Mouse (Mus musculus): ENCODE data around the gene Selplg.
A peak's percentile ranks its signal among the peaks of the same experiment; 100 is the strongest.
"Not testable (repeated sequence)": the region's sequence is repeated elsewhere in the genome, so short reads cannot be mapped to it uniquely, and the experiment has no call there.

Selplg gene

DNA sequence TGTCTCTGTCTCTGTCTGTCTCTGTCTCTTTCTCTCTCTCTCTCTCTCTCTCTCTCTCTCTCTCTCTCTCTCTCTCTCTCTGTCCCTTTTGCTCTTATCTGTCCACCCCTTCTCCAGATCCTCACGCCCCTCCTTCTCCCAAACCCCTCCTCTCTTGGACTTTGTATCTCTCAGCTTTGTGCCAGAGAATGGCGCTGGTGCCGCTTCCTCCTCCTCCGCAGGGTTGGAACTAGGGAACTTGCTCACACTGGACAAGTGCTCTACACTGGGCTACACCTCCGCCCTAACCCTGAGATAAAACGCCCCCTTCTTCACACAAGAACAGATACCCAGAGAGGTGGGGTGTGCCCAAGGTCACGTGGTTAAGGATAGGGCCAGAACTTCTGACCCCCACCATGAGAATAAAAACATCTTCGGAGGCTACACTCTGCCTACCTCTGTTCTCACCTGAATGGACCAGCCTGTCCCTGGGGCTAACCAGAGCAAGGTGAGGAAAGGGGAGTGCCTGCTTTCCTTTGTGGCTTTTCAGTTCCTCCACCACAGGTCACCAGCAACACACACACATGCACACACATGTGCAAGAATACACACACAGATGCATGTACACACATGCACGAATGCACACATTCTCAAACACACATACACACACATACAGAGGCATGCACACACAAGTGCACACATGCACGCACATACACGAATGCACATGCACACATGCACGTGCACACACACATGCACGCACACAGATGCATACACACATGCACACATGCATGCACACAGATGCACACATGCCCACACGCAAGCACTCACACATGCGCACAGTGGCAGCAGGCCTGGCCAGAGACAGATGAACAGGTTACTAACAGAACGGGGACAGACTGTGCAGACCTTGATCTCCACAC lies 41.0 kb downstream of the Selplg start:
- DNase-seq (ENCODE audit: extremely low spot score), result no peak

DNA sequence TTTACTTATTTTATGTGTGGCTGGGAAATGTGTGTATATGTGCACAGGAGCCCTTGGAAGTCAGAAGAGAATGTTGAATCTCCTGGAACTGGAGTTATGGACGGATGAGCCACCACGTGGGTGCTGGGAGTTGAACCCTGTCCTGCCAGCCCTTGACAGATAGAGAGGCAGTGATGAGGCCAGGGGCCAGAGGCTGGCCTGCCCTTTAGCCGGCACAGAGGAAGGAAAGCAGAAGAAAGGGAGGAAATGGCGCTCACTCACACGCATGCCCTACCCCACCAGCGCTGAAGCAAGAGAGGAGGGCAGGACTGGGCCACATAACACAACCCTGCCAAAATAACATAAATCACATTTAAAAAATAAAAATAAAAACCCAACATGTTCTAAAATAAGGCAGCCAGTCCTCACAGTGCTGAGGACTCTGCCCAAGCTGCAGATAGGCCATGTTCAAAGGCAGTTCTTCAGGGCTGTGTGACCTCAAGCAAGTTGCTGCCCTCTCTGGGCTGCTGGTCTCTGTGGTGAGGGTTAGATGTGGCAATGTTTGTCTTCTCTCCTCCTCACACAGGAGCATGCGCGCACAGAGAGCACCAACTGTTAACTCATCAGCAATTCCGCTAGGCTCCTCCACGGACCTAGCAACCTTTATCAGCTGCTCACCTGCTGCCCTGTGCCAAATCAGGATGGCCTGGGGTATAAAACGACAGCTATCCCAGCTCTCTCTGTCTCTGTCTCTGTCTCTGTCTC lies 41.8 kb downstream of the Selplg start:
- DNase-seq (ENCODE audit: extremely low spot score), result no peak

DNA sequence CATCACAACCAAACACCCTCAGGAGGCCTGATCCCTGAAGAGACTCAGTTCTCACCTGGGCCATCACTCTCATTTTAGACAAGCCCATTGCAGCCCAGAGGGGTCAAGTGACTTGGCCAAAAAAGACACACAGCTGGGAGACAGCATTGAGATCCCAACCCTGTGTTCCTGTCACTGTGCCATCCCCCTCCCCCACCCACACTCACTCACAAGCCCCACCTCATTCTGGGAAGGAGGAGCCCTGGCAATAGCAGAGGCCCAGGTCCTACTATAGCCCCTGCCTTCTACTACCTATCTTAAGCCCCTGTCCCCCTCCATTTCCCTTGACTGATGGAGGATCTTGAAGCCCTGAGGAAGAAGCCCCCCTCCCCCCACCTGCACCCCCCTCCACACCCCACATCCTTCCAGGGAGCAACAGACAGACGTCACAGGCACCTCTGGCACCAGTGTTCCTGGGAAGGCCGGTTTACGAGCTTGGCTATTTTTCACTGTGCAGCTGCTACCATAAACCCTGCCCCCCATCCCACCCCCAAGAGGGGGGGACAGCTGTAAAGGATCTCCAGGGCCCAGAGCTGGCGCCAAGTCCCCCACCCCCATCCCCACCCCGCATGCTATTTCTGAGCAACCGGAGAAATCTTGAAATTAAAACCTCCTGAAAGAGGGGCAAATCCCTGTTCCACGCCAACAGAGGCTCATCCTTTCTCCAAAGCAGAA lies 43.2 kb downstream of the Selplg start:
- DNase-seq (ENCODE audit: extremely low spot score), result no peak

DNA sequence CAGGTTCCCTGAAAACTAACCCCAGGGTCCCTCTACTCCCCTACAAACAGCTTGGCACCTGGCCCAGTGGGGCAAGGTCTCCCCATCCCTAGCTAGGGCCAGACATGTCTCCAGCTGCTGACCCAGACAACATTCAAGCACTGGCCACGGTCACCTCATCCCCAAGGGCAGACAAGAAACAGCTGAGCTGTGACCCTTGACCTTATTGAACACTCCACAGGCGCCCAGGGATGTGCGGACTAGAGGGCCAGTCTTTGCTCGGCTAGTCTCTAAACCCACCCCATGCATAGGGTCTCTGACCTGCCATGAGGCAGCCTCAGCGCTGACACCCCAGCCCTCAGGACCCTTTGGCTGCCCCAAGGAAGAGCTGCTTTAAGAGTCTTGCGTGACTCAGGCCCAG lies 43.8 kb downstream of the Selplg start:
- peak; percentile 42 for DNase-seq (ENCODE audit: extremely low spot score)

DNA sequence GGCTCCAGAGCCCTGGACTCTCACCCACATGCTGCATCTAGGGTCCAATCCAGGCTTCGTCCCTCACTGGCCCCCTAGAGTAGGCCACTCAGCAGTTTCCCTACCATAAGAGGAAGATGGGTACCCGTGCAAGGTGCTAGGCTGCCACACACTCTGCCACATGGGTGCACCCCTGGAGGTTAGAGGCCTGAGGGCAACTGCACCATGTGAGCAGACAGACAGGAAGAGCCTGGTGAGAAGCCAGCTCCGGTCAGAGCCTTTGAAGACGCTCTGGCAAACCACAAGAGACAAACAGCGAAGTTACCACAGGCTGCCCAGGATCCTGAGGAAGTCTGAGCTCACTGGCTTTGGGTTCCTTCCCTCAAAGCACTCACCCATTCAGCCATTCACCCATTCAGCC lies 45.5 kb downstream of the Selplg start:
- no peak for DNase-seq (ENCODE audit: extremely low spot score)

DNA sequence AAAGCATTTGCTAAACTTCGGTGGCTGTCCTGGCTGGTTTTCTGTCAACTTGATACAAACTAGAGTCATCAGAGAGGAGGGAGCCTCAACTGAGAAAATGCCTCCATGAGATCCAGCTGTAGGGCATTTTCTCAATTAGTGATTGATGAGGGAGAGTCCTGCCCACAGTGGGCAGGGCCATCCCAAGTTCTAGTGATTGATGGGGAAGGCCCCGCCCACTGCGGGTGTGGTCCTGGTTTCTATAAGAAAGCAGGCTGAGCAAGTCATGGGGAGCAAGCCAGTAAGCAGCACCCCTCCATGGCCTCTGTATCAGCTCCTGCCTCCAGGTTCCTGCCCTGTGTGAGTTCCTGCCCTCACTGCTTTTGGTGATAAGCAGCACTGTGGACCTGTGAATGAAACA lies 48.3 kb downstream of the Selplg start:
- DNase-seq (ENCODE audit: extremely low spot score), result not testable (repeated sequence)

DNA sequence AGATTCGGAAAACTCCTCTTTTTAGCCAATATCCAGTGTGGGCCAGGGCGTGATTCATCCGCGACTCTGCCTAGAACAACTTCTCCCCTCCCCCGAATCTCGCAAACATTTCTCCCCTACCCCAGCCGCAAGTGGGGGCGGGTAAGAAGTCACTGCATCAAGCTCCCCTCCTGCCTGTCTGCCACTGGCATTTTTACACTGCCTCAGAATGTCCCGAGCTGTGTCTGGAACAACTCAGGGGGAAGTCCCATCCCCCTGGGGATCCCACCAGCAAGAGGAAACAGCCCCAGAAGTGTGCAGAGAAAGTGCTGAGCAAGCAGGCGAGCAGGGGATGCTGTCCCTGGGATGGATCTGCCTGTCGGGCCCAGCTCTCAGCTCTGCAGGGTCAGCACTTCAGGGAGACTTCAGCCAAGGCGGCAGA lies 48.9 kb downstream of the Selplg start:
- peak; percentile 57 for DNase-seq (ENCODE audit: extremely low spot score)

DNA sequence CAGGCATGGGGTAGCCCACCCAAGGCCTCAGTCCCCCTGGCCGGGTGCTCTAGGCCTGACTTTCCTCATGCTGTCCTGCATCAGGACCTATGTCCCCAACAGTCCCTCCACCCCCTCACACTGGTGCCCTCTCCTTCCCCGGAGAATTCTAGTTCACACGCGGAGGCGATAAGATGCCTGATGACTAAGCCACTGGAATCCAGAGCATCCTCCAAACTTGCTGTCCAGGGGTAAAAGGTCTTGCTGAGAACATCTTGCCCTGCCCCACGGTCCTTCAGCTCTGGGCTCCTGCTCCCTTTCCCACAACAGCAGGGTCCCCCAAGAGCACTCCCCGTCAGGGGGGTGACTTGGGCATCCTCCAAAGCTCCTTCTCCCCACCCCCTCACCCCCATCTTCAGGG lies 49.8 kb downstream of the Selplg start:
- no peak for DNase-seq (ENCODE audit: extremely low spot score)

DNA sequence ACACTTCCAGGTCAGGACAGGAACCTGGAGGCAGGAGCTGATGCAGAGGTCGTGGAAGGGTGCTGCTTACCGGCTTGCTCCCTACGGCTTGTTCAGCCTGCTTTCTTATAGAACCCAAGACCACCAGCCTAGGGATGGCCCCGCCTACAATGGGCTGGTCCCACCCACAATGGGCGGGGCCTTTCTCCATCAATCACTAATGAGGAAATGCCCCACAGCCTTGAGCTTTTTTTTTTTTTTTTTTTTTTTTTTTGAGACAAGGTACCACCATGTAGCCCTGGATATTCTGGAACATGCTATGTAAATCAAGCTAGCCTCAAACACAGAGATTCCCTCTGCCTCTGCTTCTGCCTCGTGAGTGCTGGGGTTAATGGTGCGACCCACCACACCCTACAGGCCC lies 50.6 kb downstream of the Selplg start:
- no peak for DNase-seq (ENCODE audit: extremely low spot score)

DNA sequence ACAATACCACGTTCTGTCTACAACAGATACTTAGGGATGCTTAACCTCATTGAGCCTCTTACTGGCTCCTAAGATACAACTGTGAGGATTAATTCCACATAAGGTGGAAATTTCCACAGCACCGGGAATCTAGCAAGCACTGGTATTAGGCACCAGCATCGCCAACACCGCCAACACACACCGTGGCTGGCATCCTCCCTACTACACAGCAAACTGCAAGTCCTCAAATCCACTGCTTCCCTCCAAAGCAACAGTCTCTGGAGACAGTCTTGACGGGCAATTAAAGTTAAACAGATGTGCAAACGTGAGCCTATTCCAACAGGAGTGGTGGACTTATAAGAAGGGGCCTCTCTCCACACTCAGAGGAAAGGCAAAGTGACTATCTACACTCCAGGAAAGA lies 51.2 kb downstream of the Selplg start:
- no peak for DNase-seq (ENCODE audit: extremely low spot score)

DNA sequence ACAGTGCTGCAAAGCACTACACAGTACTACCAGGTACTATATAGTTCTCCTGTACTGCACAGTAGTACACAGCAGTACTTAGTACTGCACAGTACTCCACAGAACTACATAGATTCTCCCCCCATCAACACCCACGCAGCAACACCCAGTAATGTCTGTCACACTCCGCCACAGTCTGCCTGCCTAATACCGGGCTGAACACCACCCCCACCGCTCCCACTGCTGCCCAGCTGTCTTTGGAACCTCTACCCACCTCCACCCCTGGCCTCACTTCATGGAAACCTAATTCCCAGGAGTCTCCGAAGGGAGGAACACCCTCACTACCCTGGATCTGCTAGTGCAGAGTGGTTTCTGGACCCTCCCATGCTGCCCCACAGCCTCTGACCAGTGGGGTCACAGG lies 51.7 kb downstream of the Selplg start:
- DNase-seq (ENCODE audit: extremely low spot score), result no peak

DNA sequence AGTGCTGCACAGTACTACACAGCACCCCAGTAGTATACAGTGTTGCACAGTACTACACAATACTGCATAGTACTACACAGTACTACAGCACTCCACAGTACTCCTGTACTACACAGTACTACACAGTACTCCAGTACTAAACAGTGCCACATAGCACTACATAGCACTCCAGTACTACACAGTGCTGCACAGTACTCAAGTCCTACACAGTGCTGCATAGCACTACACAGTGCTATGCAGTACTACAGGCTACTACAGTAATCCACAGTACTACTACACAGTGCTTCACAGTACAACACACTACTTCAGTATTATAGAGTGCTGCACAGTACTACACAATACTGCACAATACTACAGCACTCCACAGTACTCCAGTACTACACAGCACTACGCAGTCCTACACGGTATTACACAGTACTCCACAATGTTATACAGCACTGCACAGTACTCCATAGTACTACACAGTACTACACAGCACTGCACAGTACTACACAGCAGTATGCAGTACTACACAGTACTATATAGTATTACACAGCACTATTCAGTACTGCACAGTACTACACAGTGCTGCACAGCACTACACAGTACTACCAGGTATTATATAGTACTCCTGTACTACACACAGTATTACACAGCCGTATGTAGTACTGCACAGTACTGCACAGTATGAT lies 52.2 kb downstream of the Selplg start:
- DNase-seq (ENCODE audit: extremely low spot score), result no peak

DNA sequence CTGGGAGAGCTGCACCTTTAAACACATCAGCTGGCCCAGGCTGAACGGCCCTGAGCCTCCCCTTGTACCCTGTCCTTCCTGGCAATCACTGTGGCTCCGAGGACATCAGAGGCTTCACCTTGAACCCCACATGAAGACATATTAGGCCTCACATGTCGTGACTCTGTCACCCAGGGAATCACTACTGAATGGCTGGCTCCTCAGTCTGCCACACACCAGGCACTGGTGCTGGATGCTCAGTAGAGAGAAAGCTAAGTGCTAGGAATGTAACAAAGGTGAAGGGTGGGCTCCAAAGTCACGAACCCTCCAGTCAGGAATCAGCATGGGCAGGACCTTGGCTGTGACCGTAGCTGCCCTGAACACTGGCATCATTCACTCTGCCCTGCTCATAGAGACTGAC lies 52.9 kb downstream of the Selplg start:
- DNase-seq (ENCODE audit: extremely low spot score), result no peak

DNA sequence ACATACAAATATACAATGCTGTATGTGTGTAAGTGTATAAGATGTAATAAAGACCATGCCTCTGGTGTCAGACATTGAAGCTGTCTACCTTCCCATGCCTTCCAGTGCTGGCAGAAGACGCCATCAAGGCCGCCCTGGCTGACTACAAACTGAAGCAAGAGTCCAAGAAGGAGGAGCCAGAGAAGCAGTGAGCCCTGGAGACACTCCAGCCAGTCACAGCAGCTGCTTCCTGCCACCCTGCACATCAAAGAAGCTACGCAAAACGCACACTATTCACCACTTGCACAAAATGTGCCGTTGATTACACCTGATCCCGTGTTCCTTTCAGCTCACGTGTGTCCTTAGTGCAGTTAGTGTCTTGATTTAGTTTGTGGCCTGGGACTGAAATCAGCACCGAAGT lies 54.7 kb downstream of the Selplg start:
- DNase-seq (ENCODE audit: extremely low spot score), result not testable (repeated sequence)

DNA sequence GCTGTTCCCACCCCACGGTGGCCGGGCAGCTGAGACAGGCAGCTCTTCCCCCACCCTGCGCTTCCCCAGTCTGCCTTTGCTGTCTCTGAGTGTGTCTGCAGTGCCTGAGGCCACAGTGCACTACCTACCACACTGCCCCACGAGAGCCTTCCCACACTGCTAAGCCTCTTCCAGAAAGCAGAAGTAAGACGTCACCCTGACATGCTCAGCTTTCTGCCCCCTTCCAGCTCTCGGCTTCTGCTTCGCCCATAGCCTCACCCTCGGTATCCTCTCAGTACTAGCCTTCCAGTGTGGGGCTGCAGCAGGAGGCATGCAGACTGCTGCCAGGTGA lies 55.6 kb downstream of the Selplg start:
- DNase-seq (ENCODE audit: extremely low spot score), result no peak

DNA sequence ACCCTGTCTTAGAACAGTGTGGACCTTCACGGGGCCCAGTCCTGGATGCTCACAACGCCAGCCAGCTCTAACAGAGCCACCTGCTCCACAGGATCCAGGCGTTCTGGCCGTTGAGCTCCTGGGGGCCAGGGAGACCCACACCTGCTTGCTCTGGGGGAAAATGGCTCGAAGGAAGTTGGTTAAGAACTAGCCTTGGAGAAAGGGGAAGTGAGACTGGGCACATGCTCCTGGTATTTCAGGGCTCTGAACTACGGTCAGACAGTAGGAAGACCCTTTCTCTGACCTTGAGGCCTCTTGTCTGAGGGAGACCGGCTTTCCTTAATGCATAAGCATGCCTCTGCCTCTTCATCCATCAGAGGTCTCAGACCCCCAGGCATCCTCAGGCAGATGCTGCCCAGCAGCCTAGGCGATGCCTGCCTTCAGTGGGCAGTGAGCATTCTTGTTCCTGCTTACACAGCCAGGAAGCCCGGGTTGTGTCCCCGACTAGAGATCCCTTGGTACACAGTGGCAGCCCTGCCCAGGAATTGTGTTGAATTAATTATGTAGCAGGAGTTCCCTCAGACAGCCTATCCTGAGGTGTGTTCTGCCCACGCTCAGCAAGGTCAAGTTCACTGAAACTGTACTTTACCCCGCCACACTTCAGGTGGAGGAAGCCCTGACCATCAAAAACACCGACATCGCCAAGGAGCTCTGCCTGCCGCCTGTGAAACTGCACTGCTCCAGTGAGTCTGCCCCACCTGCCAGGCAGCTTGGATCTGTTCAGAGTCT lies 56.1 kb downstream of the Selplg start:
- no peak for DNase-seq (ENCODE audit: extremely low spot score)

DNA sequence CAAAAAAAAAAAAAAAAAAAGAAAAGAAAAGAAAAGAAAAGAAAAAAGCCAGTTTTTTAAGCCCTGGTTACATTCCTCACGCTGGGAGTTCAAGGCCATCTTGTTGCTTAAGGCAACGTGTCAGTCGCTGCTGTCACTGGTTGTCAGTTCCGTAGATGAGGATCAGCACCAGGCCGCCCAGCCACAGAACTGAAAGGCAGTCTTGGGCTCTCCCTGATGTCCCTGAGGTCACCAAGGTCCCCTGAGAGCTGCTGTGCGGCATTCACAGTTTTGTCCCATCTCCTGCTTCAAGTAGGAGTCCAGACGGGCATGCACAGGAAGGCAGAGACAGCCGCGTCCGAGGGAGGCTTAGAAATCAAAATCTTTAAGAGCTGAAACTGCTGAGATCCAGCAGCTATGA lies 56.9 kb downstream of the Selplg start:
- DNase-seq (ENCODE audit: extremely low spot score), result no peak

DNA sequence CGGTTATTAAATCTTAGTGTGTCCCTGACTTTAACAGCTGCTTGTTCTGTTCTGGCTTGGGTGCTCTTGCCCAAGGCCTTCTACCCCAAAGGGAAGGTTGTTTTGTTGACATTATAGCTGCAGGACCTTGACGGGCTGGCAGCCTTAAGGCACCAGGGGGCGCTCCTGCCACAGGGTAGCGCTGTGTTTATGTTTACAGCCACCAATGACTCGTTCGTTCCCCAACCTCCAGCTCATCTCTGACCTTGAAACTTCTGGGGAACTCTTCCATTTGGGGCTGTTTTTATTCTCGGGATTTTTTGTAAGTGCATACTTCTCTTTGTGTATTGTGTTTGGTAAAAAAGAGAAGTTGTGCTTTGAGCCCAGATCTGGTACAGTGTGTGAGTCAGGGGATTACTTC lies 58.8 kb downstream of the Selplg start:
- DNase-seq (ENCODE audit: extremely low spot score), result peak; percentile 86

DNA sequence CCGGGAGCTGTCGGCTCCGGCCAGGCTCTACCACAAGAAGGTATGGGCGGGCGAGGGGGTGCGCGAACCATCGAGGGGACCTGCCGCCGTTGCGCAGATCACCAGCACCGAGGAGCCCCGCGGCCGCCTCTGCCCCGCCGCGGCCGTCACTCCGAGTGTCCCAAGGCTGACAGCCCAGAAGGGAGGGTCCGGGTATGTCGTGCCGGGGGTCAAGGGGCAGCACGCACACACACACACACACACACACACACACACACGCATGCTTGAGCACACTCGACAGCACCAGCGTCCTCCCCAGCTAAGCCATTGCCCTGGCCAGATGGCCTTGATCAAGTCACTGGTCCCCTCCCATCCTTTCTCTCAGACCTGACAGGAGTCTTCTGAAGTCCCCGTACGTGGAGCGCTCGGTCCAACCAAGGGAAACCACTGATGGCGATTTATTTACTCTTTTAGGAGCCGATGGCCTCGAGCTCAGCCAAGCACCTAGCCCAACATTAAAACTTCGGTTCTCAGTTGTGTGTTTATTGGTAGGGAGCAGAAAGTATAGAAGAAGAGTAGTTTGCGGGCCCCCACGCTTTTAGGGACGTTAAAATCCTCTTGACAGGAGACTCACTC lies 59.4 kb downstream of the Selplg start:
- DNase-seq (ENCODE audit: extremely low spot score), result no peak

DNA sequence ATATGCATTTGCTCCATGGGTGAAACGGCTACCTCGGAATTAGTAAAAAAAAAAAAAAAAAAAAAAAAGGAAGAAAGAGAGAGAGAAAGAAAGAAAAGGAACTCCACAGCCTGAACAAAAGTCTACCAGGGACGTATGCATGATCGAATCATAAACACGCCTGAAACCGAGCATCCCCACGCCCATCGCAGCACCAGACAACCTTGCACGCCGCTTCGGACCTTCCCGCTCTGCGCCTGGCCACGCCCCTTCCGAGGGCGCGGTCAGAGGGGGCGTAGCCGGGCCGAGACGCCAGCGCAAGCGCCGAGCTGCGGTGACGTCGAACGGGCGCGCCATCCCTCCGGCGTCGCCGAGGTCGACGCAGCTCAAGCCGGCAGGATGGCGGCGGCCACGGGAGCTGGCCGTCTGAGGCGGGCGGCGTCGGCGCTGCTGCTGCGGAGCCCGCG lies 60.0 kb downstream of the Selplg start, which contains the start of the genes Sart3 and Iscu:
Gene Sart3, minus strand, starts transcription at position 61 of the 446 bp plus-strand sequence.
Gene Iscu, plus strand, starts transcription at position 299 of the 446 bp plus-strand sequence.
- DNase-seq (ENCODE audit: extremely low spot score), result peak; percentile 94
